Mouse (Mus musculus): Measurements from ENCODE around the gene Nbea.

- TF ChIP-seq CTCF (conservative IDR thresholded peaks at IDR 0.05; ENCODE audit: low read length) (no peak), NANOG (IDR thresholded peaks at IDR 0.05; ENCODE audit: borderline replicate concordance, low read length) (no peak), POU5F1 (IDR thresholded peaks at IDR 0.05; ENCODE audit: borderline replicate concordance, low read length) (no peak)
Observed at GRCm38 (mm10) chr3:55685627-55686026, 497.9 kb downstream of the Nbea start.

Data from E14TG2a.4 (cell line).